Comparison of ENCODE assay signal across 8 mouse cellular contexts in genomic region chr1:166409177-166409700, GRCm38 (mm10). TPM values are rescaled to one million over a fixed set of nuclear protein-coding genes. Genes with fewer than 3 reads are reported as not detected.
DNase-seq lines count a peak whose midpoint lies in the region; ATAC-seq and TF ChIP-seq lines count a peak whose summit lies in the region.

No protein-coding gene starts in this region.

- WGBS in embryonic facial prominence, embryonic 13.5 days, result 2% methylated on average over 45 of the region's 45 CpGs
- WGBS in large intestine, adult 2 months, result under 1% methylated on average over 43 of the region's 45 CpGs

- DNase-seq in cerebellum, adult 8-10 months, result peak; percentile 23
- no peak for DNase-seq in cerebellum, postnatal 36 days
- DNase-seq in MEL (ENCODE audit: low read depth, low spot score), result peak; percentile 43
- DNase-seq in heart, postnatal 25 days (ENCODE audit: low spot score), result peak; percentile 7
- peak; percentile 8 for DNase-seq in large intestine, adult 2 months (ENCODE audit: low read depth, low spot score)

- H3K36me3 ChIP-seq in MEL (ENCODE audit: control insufficient read depth in 1 of 2, insufficient read depth in 2 of 2, low read length in 2 of 2), result peaks cover 0 to 5% of the 10 kb centered on the region in 2 experiments; a peak in 2 of 4 replicates
- H3K36me3 ChIP-seq in embryonic facial prominence, embryonic 13.5 days, result peaks cover 34% of the 10 kb centered on the region
- no peaks in the 10 kb centered on the region for H3K36me3 ChIP-seq in testis, adult 2 months (ENCODE audit: control insufficient read depth, insufficient read depth, low read length)

- H3K4me3 ChIP-seq in MEL (ENCODE audit: control insufficient read depth in 1 of 2, insufficient read depth in 1 of 2, low read depth in 2 of 2, low read length in 2 of 2), result peak overlapping the region; percentile 61 to 88
- H3K4me3 ChIP-seq in embryonic facial prominence, embryonic 13.5 days, result peak overlapping the region; percentile 74
- H3K4me3 ChIP-seq in testis, adult 2 months (ENCODE audit: control insufficient read depth, low read depth, low read length), result peak overlapping the region; percentile 95

- TF ChIP-seq CTCF in MEL (IDR thresholded peaks at IDR 0.05 in 2 of 3, conservative IDR thresholded peaks at IDR 0.05 in 1 of 3; ENCODE audit: control insufficient read depth in 1 of 3, insufficient read depth in 1 of 3, low read depth in 2 of 3, low read length in 3 of 3, poor library complexity in 1 of 3, severe bottlenecking in 1 of 3), result no peak
- no peak for TF ChIP-seq CTCF in testis, adult 2 months (IDR thresholded peaks at IDR 0.05; ENCODE audit: control insufficient read depth, insufficient read depth, insufficient replicate concordance, low read depth, low read length)

- no peak for TF ChIP-seq RAD21 in MEL (IDR thresholded peaks at IDR 0.05; ENCODE audit: low read depth, low read length)

- peaks cover 5% of the 10 kb centered on the region; the same call in 1 of the 2 replicates for H3K79me2 ChIP-seq in MEL (ENCODE audit: control insufficient read depth, insufficient read depth, low read length, poor library complexity)

- H3K27ac ChIP-seq in MEL (ENCODE audit: control insufficient read depth, low read depth, low read length), result no peak overlapping the region
- peak overlapping the region; percentile 81 for H3K27ac ChIP-seq in embryonic facial prominence, embryonic 13.5 days
- peak overlapping the region; percentile 61 for H3K27ac ChIP-seq in testis, adult 2 months (ENCODE audit: control insufficient read depth, insufficient read depth, low read depth, low read length)

- intact Hi-C loops in heart, postnatal 25 days (cut with DNase I), result loop anchor here (2.0 kb wide), 1 partner anchor 28 kb away; no protein-coding TSS in a partner anchor

- no peak for TF ChIP-seq EP300 in MEL (IDR thresholded peaks at IDR 0.05; ENCODE audit: low read depth in 1 of 2, low read length in 2 of 2)

- no peaks in the 10 kb centered on the region; a peak in 1 of 4 replicates for H3K27me3 ChIP-seq in MEL (ENCODE audit: control insufficient read depth in 1 of 2, insufficient read depth in 2 of 2, low read length in 2 of 2)
- H3K27me3 ChIP-seq in embryonic facial prominence, embryonic 13.5 days, result no peaks in the 10 kb centered on the region
- no peaks in the 10 kb centered on the region for H3K27me3 ChIP-seq in testis, adult 2 months (ENCODE audit: control insufficient read depth, insufficient read depth, low read length)

- peak; percentile 69 for ATAC-seq in embryonic facial prominence, embryonic 13.5 days (ENCODE audit: insufficient number of reproducible peaks, insufficient read depth, low FRiP score, low TSS enrichment, low read depth)
- peak; percentile 56 for ATAC-seq in megakaryocyte progenitor cell, adult 5-6 weeks (replicated peaks; ENCODE audit: poor library complexity)

- TF ChIP-seq POLR2A in MEL (IDR thresholded peaks at IDR 0.05; ENCODE audit: control insufficient read depth in 1 of 2, insufficient read depth in 1 of 2, low read depth in 1 of 2, low read length in 2 of 2, poor library complexity in 1 of 2), result no peak; a peak in 1 of 4 replicates
- TF ChIP-seq POLR2A in testis, adult 2 months (IDR thresholded peaks at IDR 0.05; ENCODE audit: control insufficient read depth, low read depth, low read length), result no peak

- H3K4me1 ChIP-seq in MEL (ENCODE audit: control insufficient read depth in 1 of 2, insufficient read depth in 2 of 2, low read length in 2 of 2), result peaks cover 3 to 14% of the 10 kb centered on the region in 2 experiments
- peaks cover 9% of the 10 kb centered on the region for H3K4me1 ChIP-seq in embryonic facial prominence, embryonic 13.5 days
- peaks cover 6% of the 10 kb centered on the region for H3K4me1 ChIP-seq in testis, adult 2 months (ENCODE audit: control insufficient read depth, insufficient read depth, low read length)

- peak overlapping the region; percentile 78 for H3K4me2 ChIP-seq in embryonic facial prominence, embryonic 13.5 days

- peak overlapping the region; percentile 86 for H3K9ac ChIP-seq in MEL (ENCODE audit: control insufficient read depth, low read depth, low read length, poor library complexity, severe bottlenecking)
- peak overlapping the region; percentile 94 for H3K9ac ChIP-seq in embryonic facial prominence, embryonic 13.5 days

- H3K9me3 ChIP-seq in MEL (replicated peaks; ENCODE audit: insufficient read depth, low read length), result no peaks in the 10 kb centered on the region; the same call in 1 of the 2 replicates
- peaks cover 11% of the 10 kb centered on the region; the same call in 1 of the 2 replicates for H3K9me3 ChIP-seq in embryonic facial prominence, embryonic 13.5 days

TF ChIP-seq in MEL, 35 proteins besides CTCF, POLR2A, EP300 and RAD21:
- TF ChIP-seq SIN3A (IDR thresholded peaks at IDR 0.05; ENCODE audit: low read length) (0 out of 2 replicates have a peak, but pooled peaks have one; percentile 30), RCOR1 (IDR thresholded peaks at IDR 0.05; ENCODE audit: low read depth, low read length) (no peak)

RNA-seq across cellular contexts. Expression of gene Pogk, which starts 0.4 kb away (rescaled TPM):
- total RNA-seq in MEL (2012; rRNA removed), result 11.7 and 14.1 TPM in 2 replicates
- 10 to 100 TPM in 1 of 2 experiments, not detected in 1; 11.5 TPM for polyA plus RNA-seq in MEL (2012; ENCODE audit: insufficient read depth in 1 of 2, insufficient read length in 2 of 2, low read depth in 1 of 2, low replicate concordance in 2 of 2, missing spikeins in 1 of 2)
- polyA plus RNA-seq in embryonic facial prominence, embryonic 13.5 days (2015; fragmentation: Nextera tagmentation; extraction: Ambion mirVana), result 22.6 and 26.6 TPM in 2 replicates
- total RNA-seq in heart, postnatal 25 days (2021), result 10 to 100 TPM; 11.1 to 11.9 TPM
- 2.2 and 3.0 TPM in 2 replicates for polyA plus RNA-seq in large intestine, adult 2 months (2012; rRNA removed)
- 7.8 and 8.5 TPM in 2 replicates for total RNA-seq in megakaryocyte progenitor cell, adult 5-6 weeks (2015)
- 7.0 and 8.9 TPM in 2 replicates for total RNA-seq in megakaryocyte progenitor cell, adult 5-6 weeks (2017)
- 7.1 and 7.3 TPM in 2 replicates for polyA plus RNA-seq in testis, adult 2 months (2012; rRNA removed)

RNA-seq across cellular contexts. Expression of gene Tada1, which starts 30.3 kb away (rescaled TPM):
- total RNA-seq in MEL (2012; rRNA removed), result 34.0 and 36.8 TPM in 2 replicates
- 10 to 100 TPM in 1 of 2 experiments, not detected in 1; 36.7 TPM for polyA plus RNA-seq in MEL (2012; ENCODE audit: insufficient read depth in 1 of 2, insufficient read length in 2 of 2, low read depth in 1 of 2, low replicate concordance in 2 of 2, missing spikeins in 1 of 2)
- 63.7 and 65.3 TPM in 2 replicates for polyA plus RNA-seq in embryonic facial prominence, embryonic 13.5 days (2015; fragmentation: Nextera tagmentation; extraction: Ambion mirVana)
- 10 to 100 TPM; 10.2 to 10.6 TPM for total RNA-seq in heart, postnatal 25 days (2021)
- 13.4 and 14.8 TPM in 2 replicates for polyA plus RNA-seq in large intestine, adult 2 months (2012; rRNA removed)
- 49.2 and 56.1 TPM in 2 replicates for total RNA-seq in megakaryocyte progenitor cell, adult 5-6 weeks (2015)
- 36.1 and 44.9 TPM in 2 replicates for total RNA-seq in megakaryocyte progenitor cell, adult 5-6 weeks (2017)
- 19.8 and 21.8 TPM in 2 replicates for polyA plus RNA-seq in testis, adult 2 months (2012; rRNA removed)

Comparison
In these comparisons a context has a peak if more than half of its experiments do, and no peak if none do; other contexts are left out.
1. DNase-seq: peak in cerebellum, adult 8-10 months (single experiment), MEL (single experiment), heart, postnatal 25 days (single experiment) and large intestine, adult 2 months (single experiment); none in cerebellum, postnatal 36 days (0 of 2).
2. Peak in every context shown above with its lines, with median percentiles within 50 percentile points of each other: H3K4me3 ChIP-seq.